Mouse (Mus musculus) heart, adult 18-20 months (tissue): ENCODE measurements around the gene Pnlip. TPM values are rescaled to one million over a fixed set of nuclear protein-coding genes. Genes with fewer than 3 reads are reported as not detected.

Source experiments
- DNase-seq, 2 experiments: peaks; one replicate each; pipeline ENCODE4 v3.0.0; 2021 to 2022; ENCODE audit warnings: mixed read lengths in 1 of 2
- long read RNA-seq, 2 experiments: library from polyadenylated mRNA; stranded (forward); transcript quantifications; one replicate each; pipeline ENCODE4 v2.0.0; 2021
- total RNA-seq, 2 experiments: library from RNA; stranded (reverse); gene quantifications; 2 replicates each; pipeline ENCODE4 v1.2.3; 2021

Pnlip gene
- not detected for total RNA-seq
- long read RNA-seq, experiment 1, result 0 reads
- long read RNA-seq, experiment 2, result 0 reads

- no peak for DNase-seq
These were observed at the start of gene Pnlip for GRCm38 (mm10) chr19:58652198-58652597. Gene Pnlip, plus strand, starts transcription at chr19:58652498.

- no peak for DNase-seq
These were observed 42.6 kb upstream of the Pnlip start for GRCm38 (mm10) chr19:58609716-58610115.

- DNase-seq, result no peak
These were observed 39.6 kb upstream of the Pnlip start for GRCm38 (mm10) chr19:58612745-58613144.

GRCm38 (mm10) chr19:58616606-58617005, 35.7 kb upstream of the Pnlip start:
- DNase-seq, result no peak

GRCm38 (mm10) chr19:58620661-58621060, 31.6 kb upstream of the Pnlip start:
- no peak for DNase-seq

GRCm38 (mm10) chr19:58621646-58622045, 30.7 kb upstream of the Pnlip start:
- no peak for DNase-seq

- no peak for DNase-seq
These were observed 27.5 kb upstream of the Pnlip start for GRCm38 (mm10) chr19:58624799-58625198.

GRCm38 (mm10) chr19:58625254-58625947, 26.9 kb upstream of the Pnlip start:
- DNase-seq, result no peak

- DNase-seq, result peak in 1 of 2 experiments; percentile 27
These were observed 24.6 kb upstream of the Pnlip start for GRCm38 (mm10) chr19:58627406-58628337.

GRCm38 (mm10) chr19:58629351-58629773, 22.9 kb upstream of the Pnlip start:
- no peak for DNase-seq

GRCm38 (mm10) chr19:58650036-58650435, 2.3 kb upstream of the Pnlip start:
- no peak for DNase-seq

GRCm38 (mm10) chr19:58662098-58662497, 9.8 kb downstream of the Pnlip start:
- DNase-seq, result no peak

- no peak for DNase-seq
These were observed 11.0 kb downstream of the Pnlip start for GRCm38 (mm10) chr19:58663317-58663716.

GRCm38 (mm10) chr19:58664901-58665300, 12.6 kb downstream of the Pnlip start:
- DNase-seq, result no peak

- DNase-seq, result peak in 1 of 2 experiments; percentile 2
These were observed 22.3 kb downstream of the Pnlip start for GRCm38 (mm10) chr19:58674644-58675043.

- DNase-seq, result no peak
These were observed 24.8 kb downstream of the Pnlip start for GRCm38 (mm10) chr19:58677117-58677516.

GRCm38 (mm10) chr19:58688933-58689332, 36.6 kb downstream of the Pnlip start:
- no peak for DNase-seq

- DNase-seq, result no peak
These were observed 43.0 kb downstream of the Pnlip start for GRCm38 (mm10) chr19:58695314-58695713.

- DNase-seq, result no peak
These were observed 43.9 kb downstream of the Pnlip start for GRCm38 (mm10) chr19:58696235-58696634.

- DNase-seq, result no peak
These were observed 52.3 kb downstream of the Pnlip start for GRCm38 (mm10) chr19:58704556-58704955.

GRCm38 (mm10) chr19:58708611-58709010, 56.3 kb downstream of the Pnlip start:
- peak; percentile 41 to 45 for DNase-seq

- DNase-seq, result no peak
These were observed 65.6 kb downstream of the Pnlip start for GRCm38 (mm10) chr19:58717925-58718324.

- no peak for DNase-seq
These were observed 68.1 kb downstream of the Pnlip start for GRCm38 (mm10) chr19:58720439-58720838.
